Mouse (Mus musculus) MEL (cell line): Measurements from ENCODE around the gene Tm4sf20. TPM values are rescaled to one million over a fixed set of nuclear protein-coding genes. Genes with fewer than 3 reads are reported as not detected.

ENCODE experiments used
- DNase-seq: peaks from one replicate; pipeline ENCODE4 v3.0.0; 2011; ENCODE audit warnings: low read depth, low spot score
- H3K27ac ChIP-seq: 2 replicates; pipeline ENCODE4 v1.5.1; 2012; ENCODE audit warnings: low read depth, mild to moderate bottlenecking, control low read depth, low read length, moderate library complexity; ENCODE audit not compliant: control insufficient read depth
- H3K27me3 ChIP-seq, 2 experiments: fragments of 150-350 bp in 1 of 2; sonication (generic) in 1 of 2; 2 replicates each; pipeline ENCODE4 v1.6.1; 2012; ENCODE audit warnings: low read length in 2 of 2, mild to moderate bottlenecking in 2 of 2, improper control_type of control experiment in 1 of 2, moderate library complexity in 1 of 2; ENCODE audit not compliant: insufficient read depth in 2 of 2, control insufficient read depth in 1 of 2
- H3K36me3 ChIP-seq, 2 experiments: 2 replicates each; pipeline ENCODE4 v1.6.1; 2012 to 2014; ENCODE audit warnings: low read length in 2 of 2, improper control_type of control experiment in 1 of 2, inconsistent platforms in 1 of 2, mild to moderate bottlenecking in 1 of 2; ENCODE audit not compliant: insufficient read depth in 2 of 2, control insufficient read depth in 1 of 2
- H3K4me1 ChIP-seq, 2 experiments: fragments of 150-350 bp in 1 of 2; sonication (generic) in 1 of 2; 2 replicates each; pipeline ENCODE4 v1.6.1; 2012; ENCODE audit warnings: low read length in 2 of 2, improper control_type of control experiment in 1 of 2, mild to moderate bottlenecking in 1 of 2; ENCODE audit not compliant: insufficient read depth in 2 of 2, control insufficient read depth in 1 of 2
- H3K4me3 ChIP-seq, 2 experiments: fragments of 150-350 bp in 1 of 2; sonication (generic) in 1 of 2; 2 replicates each; pipeline ENCODE4 v1.5.1; 2012; ENCODE audit warnings: low read depth in 2 of 2, low read length in 2 of 2, mild to moderate bottlenecking in 2 of 2, moderate library complexity in 2 of 2, control low read depth in 1 of 2, improper control_type of control experiment in 1 of 2; ENCODE audit not compliant: control insufficient read depth in 1 of 2, insufficient read depth in 1 of 2
- H3K79me2 ChIP-seq: 2 replicates; pipeline ENCODE4 v1.6.1; 2012; ENCODE audit warnings: mild to moderate bottlenecking, low read length, moderate library complexity; ENCODE audit not compliant: control insufficient read depth, poor library complexity, insufficient read depth
- H3K9ac ChIP-seq: 2 replicates; pipeline ENCODE4 v1.6.1; 2012; ENCODE audit warnings: low read depth, mild to moderate bottlenecking, control low read depth, low read length, moderate library complexity; ENCODE audit not compliant: control insufficient read depth, poor library complexity, severe bottlenecking
- H3K9me3 ChIP-seq: fragments of 150-350 bp; sonication (generic); replicated peaks from 2 replicates; pipeline ENCODE4 v1.6.1; 2012; ENCODE audit warnings: mild to moderate bottlenecking, low read length, improper control_type of control experiment, moderate library complexity; ENCODE audit not compliant: insufficient read depth
- BHLHE40 ChIP-seq: IDR thresholded peaks from 2 replicates; pipeline ENCODE4 v1.6.1; 2012; ENCODE audit warnings: low read depth, mild to moderate bottlenecking, inconsistent platforms, low read length, improper control_type of control experiment, borderline replicate concordance
- CHD1 ChIP-seq: IDR thresholded peaks from 2 replicates; pipeline ENCODE4 v1.6.1; 2012; ENCODE audit warnings: low read depth, mild to moderate bottlenecking, inconsistent platforms, low read length, improper control_type of control experiment
- CTCF ChIP-seq, 3 experiments: IDR thresholded peaks in 2 of 3; conservative IDR thresholded peaks in 1 of 3; 2 replicates each; pipeline ENCODE4 v1.5.1; 2011 to 2012; ENCODE audit warnings: low read length in 3 of 3, low read depth in 2 of 3, mild to moderate bottlenecking in 2 of 3, improper control_type of control experiment in 1 of 3, inconsistent platforms in 1 of 3, mixed read lengths in 1 of 3, moderate library complexity in 1 of 3; ENCODE audit not compliant: control insufficient read depth in 1 of 3, insufficient read depth in 1 of 3, poor library complexity in 1 of 3, severe bottlenecking in 1 of 3
- E2F4 ChIP-seq: IDR thresholded peaks from 2 replicates; pipeline ENCODE4 v1.6.1; 2011; ENCODE audit warnings: low read depth, low read length, improper control_type of control experiment, borderline replicate concordance
- ETS1 ChIP-seq: IDR thresholded peaks from 2 replicates; pipeline ENCODE4 v1.6.1; 2012; ENCODE audit warnings: low read depth, mild to moderate bottlenecking, inconsistent platforms, low read length, improper control_type of control experiment, moderate library complexity
- GATA1 ChIP-seq: IDR thresholded peaks from 2 replicates; pipeline ENCODE4 v1.6.1; 2011; ENCODE audit warnings: low read depth, low read length, improper control_type of control experiment
- HCFC1 ChIP-seq: IDR thresholded peaks from 2 replicates; pipeline ENCODE4 v1.6.1; 2012; ENCODE audit warnings: low read depth, mild to moderate bottlenecking, inconsistent platforms, low read length, improper control_type of control experiment, moderate library complexity
- KAT2A ChIP-seq: conservative IDR thresholded peaks from 2 replicates; pipeline ENCODE4 v1.6.1; 2012; ENCODE audit warnings: low read depth, low read length, improper control_type of control experiment, inconsistent platforms
- MAFK ChIP-seq: IDR thresholded peaks from 2 replicates; pipeline ENCODE4 v1.6.1; 2011; ENCODE audit warnings: low read depth, mild to moderate bottlenecking, low read length, improper control_type of control experiment, borderline replicate concordance
- MAZ ChIP-seq: IDR thresholded peaks from 2 replicates; pipeline ENCODE4 v1.6.1; 2012; ENCODE audit warnings: low read depth, mild to moderate bottlenecking, inconsistent platforms, low read length, improper control_type of control experiment
- MYB ChIP-seq: IDR thresholded peaks from 2 replicates; pipeline ENCODE4 v1.6.1; 2011; ENCODE audit warnings: mild to moderate bottlenecking, low read depth, low read length, improper control_type of control experiment
- MYC ChIP-seq: IDR thresholded peaks from 2 replicates; pipeline ENCODE4 v1.6.1; 2011; ENCODE audit warnings: low read depth, mild to moderate bottlenecking, low read length, improper control_type of control experiment, moderate library complexity
- NELFE ChIP-seq: IDR thresholded peaks from 2 replicates; pipeline ENCODE4 v1.6.1; 2011; ENCODE audit warnings: low read depth, low read length, improper control_type of control experiment
- NRF1 ChIP-seq: IDR thresholded peaks from 2 replicates; pipeline ENCODE4 v1.6.1; 2014; ENCODE audit warnings: low read depth, mild to moderate bottlenecking, inconsistent platforms, low read length, improper control_type of control experiment, moderate library complexity; ENCODE audit not compliant: poor library complexity, insufficient read depth, severe bottlenecking
- POLR2A ChIP-seq, 2 experiments: IDR thresholded peaks; 2 replicates each; pipeline ENCODE4 v1.6.1; 2011 to 2012; ENCODE audit warnings: low read length in 2 of 2, mild to moderate bottlenecking in 2 of 2, control low read depth in 1 of 2, improper control_type of control experiment in 1 of 2, low read depth in 1 of 2, moderate library complexity in 1 of 2; ENCODE audit not compliant: control insufficient read depth in 1 of 2, insufficient read depth in 1 of 2, poor library complexity in 1 of 2
- POLR2AphosphoS2 ChIP-seq: IDR thresholded peaks from 2 replicates; pipeline ENCODE4 v1.6.1; 2011; ENCODE audit warnings: low read length, improper control_type of control experiment
- POLR2AphosphoS5 ChIP-seq: IDR thresholded peaks from 2 replicates; pipeline ENCODE4 v1.6.1; 2012; ENCODE audit warnings: low read depth, borderline replicate concordance, mild to moderate bottlenecking, inconsistent platforms, low read length, moderate library complexity, mixed read lengths
- RAD21 ChIP-seq: IDR thresholded peaks from 2 replicates; pipeline ENCODE4 v1.6.1; 2011; ENCODE audit warnings: mild to moderate bottlenecking, low read depth, low read length, improper control_type of control experiment
- RCOR1 ChIP-seq: IDR thresholded peaks from 2 replicates; pipeline ENCODE4 v1.6.1; 2012; ENCODE audit warnings: low read depth, mild to moderate bottlenecking, inconsistent platforms, low read length, improper control_type of control experiment
- SIN3A ChIP-seq: IDR thresholded peaks from 2 replicates; pipeline ENCODE4 v1.6.1; 2012; ENCODE audit warnings: low read length, improper control_type of control experiment, inconsistent platforms
- SMC3 ChIP-seq: IDR thresholded peaks from 2 replicates; pipeline ENCODE4 v1.6.1; 2011; ENCODE audit warnings: low read depth, low read length, improper control_type of control experiment
- TAL1 ChIP-seq: IDR thresholded peaks from 2 replicates; pipeline ENCODE4 v1.6.1; 2012; ENCODE audit warnings: mild to moderate bottlenecking, inconsistent platforms, low read length, moderate library complexity, mixed read lengths
- TBP ChIP-seq: IDR thresholded peaks from 2 replicates; pipeline ENCODE4 v1.8.0; 2011; ENCODE audit warnings: low read depth, low read length, improper control_type of control experiment
- UBTF ChIP-seq: IDR thresholded peaks from 2 replicates; pipeline ENCODE4 v1.6.1; 2012; ENCODE audit warnings: low read depth, mild to moderate bottlenecking, inconsistent platforms, low read length, improper control_type of control experiment, moderate library complexity, borderline replicate concordance; ENCODE audit not compliant: insufficient read depth
- USF1 ChIP-seq: IDR thresholded peaks from 2 replicates; pipeline ENCODE4 v1.6.1; 2014; ENCODE audit warnings: low read depth, mild to moderate bottlenecking, inconsistent platforms, low read length, improper control_type of control experiment, moderate library complexity
- ZKSCAN1 ChIP-seq: IDR thresholded peaks from 2 replicates; pipeline ENCODE4 v1.6.1; 2012; ENCODE audit warnings: low read depth, mild to moderate bottlenecking, inconsistent platforms, low read length, improper control_type of control experiment, moderate library complexity
- ZMIZ1 ChIP-seq: IDR thresholded peaks from 2 replicates; pipeline ENCODE4 v1.6.1; 2012; ENCODE audit warnings: low read depth, mild to moderate bottlenecking, inconsistent platforms, low read length, improper control_type of control experiment, moderate library complexity
- polyA plus RNA-seq, 2 experiments: library from polyadenylated mRNA; stranded (reverse) in 1 of 2; unstranded in 1 of 2; fragments of >175 nt in 1 of 2; fragments of >200 nt in 1 of 2; gene quantifications; 2 replicates each; pipeline versions ENCODE4 v1.2.1 to v1.2.4; 2012; ENCODE audit warnings: low replicate concordance in 2 of 2, low read depth in 1 of 2; ENCODE audit not compliant: insufficient read length in 2 of 2, insufficient read depth in 1 of 2, missing spikeins in 1 of 2
- total RNA-seq: library from RNA; depleted of rRNA; stranded (reverse); fragments of 300-350 nt; gene quantifications from 2 replicates; pipeline ENCODE4 v1.2.3, GENCODE M21; 2012; rRNA removed

Gene Tm4sf20
- total RNA-seq (not detected in 2 replicates), polyA plus RNA-seq (not detected)

DNA sequence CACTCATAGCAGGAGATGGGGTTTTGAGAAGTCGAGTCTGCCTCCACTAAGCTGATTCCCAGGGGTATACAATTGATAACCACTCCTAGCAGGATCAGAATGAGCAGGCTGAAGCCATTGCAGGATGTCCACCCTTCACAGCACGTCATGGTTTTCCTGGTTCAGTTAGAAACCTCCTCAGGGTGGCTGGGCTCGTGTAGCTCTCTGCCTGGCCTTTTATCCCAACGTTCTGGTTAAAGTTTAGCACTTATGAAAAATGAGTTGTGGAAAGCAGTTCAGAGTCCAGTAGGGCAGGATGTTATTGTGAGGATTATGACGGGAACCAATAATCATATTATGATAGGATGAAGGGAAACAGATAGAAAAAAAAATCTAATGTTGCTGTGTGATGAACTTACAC is at the start of gene Tm4sf20:
Gene Tm4sf20, minus strand, starts transcription at position 193 of the 400 bp plus-strand sequence.
- TF ChIP-seq MYB = no peak
- TF ChIP-seq MYC = no peak
- no peak for TF ChIP-seq GATA1
- TF ChIP-seq MAFK = no peak
- TF ChIP-seq NRF1 = no peak
- TF ChIP-seq BHLHE40 = no peak
- no peak for TF ChIP-seq KAT2A
- no peak for TF ChIP-seq RCOR1
- TF ChIP-seq, all 39 proteins: peak for 0
- no peaks in the 10 kb centered on the region; the same call in 1 of the 2 replicates for H3K79me2 ChIP-seq
- no peaks in the 10 kb centered on the region for H3K27me3 ChIP-seq
- H3K9ac ChIP-seq = no peak within 1 kb of the TSS
- no peak within 1 kb of the TSS for H3K27ac ChIP-seq
- DNase-seq = no peak
- H3K4me1 ChIP-seq = peaks cover 0 to 8% of the 10 kb centered on the region in 2 experiments; a peak in 1 of 4 replicates
- peaks cover 0 to 9% of the 10 kb centered on the region in 2 experiments; a peak in 2 of 4 replicates for H3K36me3 ChIP-seq
- H3K4me3 ChIP-seq = no peak within 1 kb of the TSS
- H3K9me3 ChIP-seq = no peaks in the 10 kb centered on the region

DNA sequence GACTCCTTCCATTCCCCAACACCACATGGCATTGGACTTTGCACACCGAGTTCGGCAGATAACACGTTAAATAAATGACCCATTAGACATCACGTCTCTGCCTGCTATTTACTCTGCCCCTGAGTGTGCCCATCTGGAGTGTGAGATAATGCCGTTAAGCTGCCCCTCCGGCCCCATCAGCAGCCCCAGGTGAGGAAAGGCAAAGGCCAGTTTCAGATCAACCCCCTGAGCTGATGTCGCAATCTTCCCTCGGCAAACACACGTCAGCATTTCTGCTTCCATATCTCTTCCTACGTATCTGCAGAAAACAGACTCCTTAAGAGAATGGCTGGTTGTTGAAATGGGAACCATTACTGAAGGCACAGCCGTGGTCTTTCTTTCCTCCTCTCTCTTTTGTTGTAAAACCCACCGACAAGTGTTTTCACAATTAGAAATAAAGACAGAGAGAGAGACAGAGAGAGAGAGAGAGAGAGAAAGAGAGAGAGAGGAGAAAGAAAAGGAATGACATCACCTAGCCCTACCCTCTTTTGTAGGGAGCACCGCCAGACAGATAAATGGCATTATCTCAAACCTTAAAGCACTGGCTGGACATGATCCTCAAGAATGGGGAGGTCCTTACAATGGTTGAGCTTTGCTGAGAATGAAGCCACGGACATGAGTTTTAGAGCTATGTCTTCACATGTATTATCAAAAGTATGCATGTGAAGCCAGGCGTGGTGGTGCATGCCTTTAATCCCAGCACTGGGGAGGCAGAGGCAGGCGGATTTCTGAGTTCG is 47.9 kb upstream of the Tm4sf20 start:
- Histone ChIP-seq H3K27ac (no peak overlapping the region), H3K36me3 (no peaks in the 10 kb centered on the region), H3K9me3 (no peaks in the 10 kb centered on the region), H3K4me1 (peaks cover 0 to 8% of the 10 kb centered on the region in 2 experiments; a peak in 2 of 4 replicates), H3K27me3 (no peaks in the 10 kb centered on the region; a peak in 1 of 4 replicates), H3K4me3 (peak overlapping the region; percentile 53 to 84), H3K9ac (peak overlapping the region; percentile 6), H3K79me2 (no peaks in the 10 kb centered on the region)
- DNase-seq = peak; percentile 63
- peak; percentile 26; the same call in 1 of the 2 replicates for TF ChIP-seq TAL1
- TF ChIP-seq ETS1 = peak; percentile 57; the same call in 1 of the 2 replicates
- no peak for TF ChIP-seq MYC
- no peak for TF ChIP-seq HCFC1
- TF ChIP-seq MYB = no peak
- peak; percentile 67 for TF ChIP-seq GATA1
- no peak for TF ChIP-seq TBP
- TF ChIP-seq UBTF = no peak
- TF ChIP-seq USF1 = no peak
- no peak for TF ChIP-seq E2F4
- TF ChIP-seq CTCF (IDR thresholded peaks at IDR 0.05 in 2 of 3, conservative IDR thresholded peaks at IDR 0.05 in 1 of 3; ENCODE audit: control insufficient read depth in 1 of 3, insufficient read depth in 1 of 3, low read depth in 2 of 3, low read length in 3 of 3, poor library complexity in 1 of 3, severe bottlenecking in 1 of 3) = no peak
- TF ChIP-seq ZKSCAN1 = no peak
- no peak for TF ChIP-seq POLR2A (IDR thresholded peaks at IDR 0.05; ENCODE audit: control insufficient read depth in 1 of 2, insufficient read depth in 1 of 2, low read depth in 1 of 2, low read length in 2 of 2, poor library complexity in 1 of 2)
- TF ChIP-seq SMC3 = no peak
- TF ChIP-seq RAD21 = no peak
- TF ChIP-seq CHD1 = no peak
- TF ChIP-seq NRF1 = no peak
- TF ChIP-seq POLR2AphosphoS5 = no peak
- TF ChIP-seq RCOR1 = no peak
- TF ChIP-seq BHLHE40 = no peak
- TF ChIP-seq SIN3A = 0 out of 2 replicates have a peak, but pooled peaks have one; percentile 17
- peak; percentile 62; the same call in 1 of the 2 replicates for TF ChIP-seq MAFK
- TF ChIP-seq NELFE = 0 out of 2 replicates have a peak, but pooled peaks have one; percentile 18
- TF ChIP-seq ZMIZ1 = no peak
- TF ChIP-seq KAT2A = no peak
- no peak for TF ChIP-seq MAZ
- no peak for TF ChIP-seq POLR2AphosphoS2
